Mouse (Mus musculus): ENCODE results near the gene Grm8.

Grm8 gene

DNA sequence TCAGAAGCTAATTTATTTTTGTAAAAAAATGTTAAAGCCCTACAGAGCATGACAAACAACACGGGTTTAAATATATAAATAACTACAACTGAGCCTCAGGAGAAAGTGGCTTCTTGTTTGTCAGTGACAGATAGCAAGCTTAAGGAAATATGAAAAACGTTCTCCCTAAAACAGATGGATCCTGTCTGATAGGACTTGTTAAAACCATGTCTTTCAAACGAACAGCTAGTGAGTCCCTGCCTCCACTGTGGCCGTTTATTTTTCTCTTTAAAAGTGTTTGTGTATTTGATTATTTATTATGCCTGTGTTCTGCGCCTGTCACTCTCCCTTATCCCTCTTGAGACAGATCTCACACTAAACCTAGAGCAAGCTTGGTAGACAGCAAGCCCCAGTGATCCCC, 489.9 kb downstream of the Grm8 start:
- no peak for DNase-seq (ENCODE audit: low read depth, low spot score)

DNA sequence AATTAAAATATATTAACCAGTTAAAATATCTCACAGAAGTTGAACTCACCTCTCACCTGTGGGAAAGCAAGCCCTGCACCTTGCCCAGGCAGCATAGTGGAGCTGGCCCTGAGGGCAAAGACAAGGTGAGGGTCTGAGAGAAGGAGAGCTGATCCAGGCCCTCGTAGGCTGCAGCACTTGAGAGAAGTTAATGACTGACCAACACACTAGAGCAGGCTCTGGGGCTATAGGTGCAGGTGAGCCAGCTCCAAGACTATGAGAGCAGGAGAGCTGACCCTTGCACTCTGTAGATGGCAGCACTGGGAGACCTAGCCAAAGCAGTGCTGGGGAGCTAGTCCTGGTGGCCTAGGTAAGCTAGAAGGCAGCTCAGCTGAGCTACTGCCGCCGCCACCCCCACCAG, 499.1 kb downstream of the Grm8 start:
- DNase-seq (ENCODE audit: low read depth, low spot score) = no peak

DNA sequence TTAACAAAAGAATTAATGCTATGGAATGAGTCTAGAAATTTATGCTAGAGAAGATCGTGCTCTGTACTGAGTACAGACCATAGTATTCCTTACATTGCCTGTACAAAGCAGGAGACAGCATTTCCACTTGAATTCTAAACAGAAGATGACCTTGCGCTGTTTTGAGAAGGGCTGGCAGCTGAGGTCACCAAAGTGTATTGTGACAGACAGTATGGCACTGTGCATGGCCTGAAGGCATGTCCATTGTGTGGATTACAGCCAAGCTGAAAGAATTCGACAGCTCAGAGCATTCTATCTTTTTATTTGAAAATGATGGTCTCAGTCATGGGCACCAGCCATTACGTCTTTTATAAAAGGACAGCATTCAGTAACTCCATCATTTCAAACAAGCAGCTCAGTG, 517.5 kb downstream of the Grm8 start:
- DNase-seq (ENCODE audit: low read depth, low spot score) = peak; percentile 39

DNA sequence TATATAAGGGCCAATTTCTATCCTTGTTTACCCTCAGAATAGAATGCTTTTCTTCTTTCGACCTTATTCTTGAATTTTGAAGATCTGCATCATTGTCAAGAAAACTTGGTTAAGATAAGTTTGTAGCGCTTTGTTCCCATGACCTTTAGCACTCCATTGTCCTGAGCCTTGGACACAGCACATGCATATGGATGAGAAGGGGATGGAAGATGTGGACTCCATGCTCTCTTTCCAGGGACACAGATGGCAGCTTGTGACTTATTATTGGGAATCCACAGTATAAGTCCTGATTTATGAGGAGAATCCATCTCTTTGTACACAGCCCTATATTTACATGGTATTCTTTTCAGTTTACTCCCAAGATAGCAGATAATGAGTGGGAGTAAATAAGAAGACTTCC, 554.5 kb downstream of the Grm8 start:
- peak; percentile 33 for DNase-seq (ENCODE audit: low read depth, low spot score)

DNA sequence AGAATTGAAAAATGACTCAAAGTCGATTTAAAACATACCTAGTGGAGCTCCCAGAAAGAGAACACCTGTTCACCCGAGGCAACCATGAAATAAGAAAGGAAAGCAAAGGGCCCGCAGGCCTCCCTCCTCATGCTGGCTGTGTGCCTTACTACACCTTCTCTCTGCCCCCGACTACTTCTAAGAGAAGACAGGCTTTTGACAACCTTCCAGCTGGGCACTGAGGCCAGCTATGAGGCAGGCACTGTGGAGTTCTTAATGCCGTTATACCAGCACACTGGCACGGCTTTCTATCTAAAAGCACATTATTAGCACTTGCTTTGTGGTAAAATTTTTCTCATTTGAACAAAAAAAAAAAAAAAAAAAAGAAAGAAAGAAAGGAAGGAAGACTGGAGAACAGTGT, 589.5 kb downstream of the Grm8 start:
- no peak for DNase-seq (ENCODE audit: low read depth, low spot score)

DNA sequence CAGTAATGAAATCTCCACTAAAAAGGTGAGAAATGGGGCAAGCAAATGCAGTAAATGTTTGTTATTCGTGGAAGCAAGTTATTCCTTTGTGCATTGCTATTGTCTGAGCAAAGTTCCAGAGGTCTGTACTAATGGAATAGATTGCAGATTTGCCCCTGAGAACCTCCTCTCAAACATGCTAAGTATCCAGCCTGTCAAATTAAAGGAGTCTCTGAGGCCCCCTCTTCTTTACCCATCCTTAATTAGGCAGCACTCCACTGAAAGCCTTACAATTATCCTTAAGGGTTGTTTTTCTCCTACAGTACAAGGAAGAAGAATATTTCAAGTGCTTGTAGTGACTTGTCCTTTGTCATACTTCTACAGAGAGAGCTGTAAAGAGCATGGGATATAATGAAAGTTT, 617.4 kb downstream of the Grm8 start:
- no peak for DNase-seq (ENCODE audit: low read depth, low spot score)

DNA sequence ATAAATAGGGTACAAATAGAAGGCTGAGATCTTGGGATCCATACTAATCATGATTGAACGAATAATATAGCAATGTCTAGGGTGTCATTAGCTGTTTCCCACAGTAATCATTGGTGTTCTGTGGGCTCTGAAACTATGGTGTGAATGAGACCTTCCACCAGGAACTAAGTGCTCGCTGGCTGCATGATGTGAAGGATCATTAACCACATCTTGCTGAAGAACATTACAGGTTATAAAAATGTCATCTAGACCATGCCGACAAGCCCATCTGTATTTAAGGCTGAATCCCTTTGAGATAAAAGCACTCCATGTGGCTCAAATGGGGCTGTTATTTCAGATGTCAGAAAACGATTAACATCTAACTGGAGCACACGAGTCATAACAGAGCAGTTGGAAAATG, 674.0 kb downstream of the Grm8 start:
- DNase-seq (ENCODE audit: low read depth, low spot score) = peak; percentile 25

DNA sequence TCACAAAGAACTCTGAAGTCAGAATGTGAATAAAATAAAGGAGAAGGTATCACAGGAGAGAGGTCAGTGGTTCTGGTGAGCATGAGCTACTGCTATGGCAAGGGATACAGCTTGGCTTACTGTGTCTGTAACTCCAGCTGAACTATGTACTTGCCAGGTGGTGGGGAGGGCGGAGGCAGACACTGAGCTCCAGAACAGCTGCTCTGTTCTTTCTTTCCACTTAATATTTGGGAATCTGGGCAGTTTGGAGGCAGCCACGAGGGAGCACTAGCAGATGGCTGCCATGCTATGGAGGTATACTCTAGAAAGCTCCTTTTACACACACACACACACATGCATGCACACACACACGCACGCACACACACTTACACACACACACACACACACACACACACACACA, 726.5 kb downstream of the Grm8 start:
- DNase-seq (ENCODE audit: low read depth, low spot score) = peak; percentile 16

DNA sequence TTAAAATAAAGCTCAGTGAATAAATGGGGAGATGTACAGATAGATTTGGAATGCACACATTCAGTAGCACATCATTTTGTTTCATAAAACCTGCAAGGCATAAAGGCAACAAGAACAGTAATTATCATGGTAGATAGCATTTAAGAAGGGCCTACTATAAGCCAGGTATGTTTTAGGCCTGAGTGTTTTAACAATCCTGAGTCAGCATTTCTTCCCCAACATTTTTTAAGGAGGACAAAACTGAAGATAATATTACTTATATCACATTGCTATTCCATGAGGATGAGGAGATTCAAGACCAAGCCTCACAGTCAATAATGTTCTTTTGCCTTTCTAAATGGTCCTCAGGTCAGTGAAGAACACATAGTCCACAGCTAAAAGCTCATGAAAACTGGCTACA, 762.6 kb downstream of the Grm8 start:
- DNase-seq (ENCODE audit: low read depth, low spot score) = no peak

DNA sequence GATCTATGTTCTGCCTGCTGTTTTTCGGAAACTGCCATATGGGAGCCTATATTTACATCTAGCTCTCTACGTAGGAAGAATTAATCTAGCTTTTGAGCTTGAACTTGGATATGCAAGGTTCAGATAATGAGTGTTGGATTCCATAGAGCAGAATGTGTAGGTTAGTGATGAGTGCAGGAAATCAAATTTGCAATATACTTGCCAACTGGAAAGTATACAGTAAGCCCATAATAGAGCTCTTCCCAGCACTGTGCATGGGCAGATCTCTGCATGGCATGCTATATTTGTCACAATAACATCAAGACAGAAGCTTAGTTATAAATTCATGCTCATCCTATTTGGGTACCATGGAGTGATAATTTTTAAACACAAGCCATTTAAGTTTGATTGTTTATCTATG, 763.9 kb downstream of the Grm8 start:
- no peak for DNase-seq (ENCODE audit: low read depth, low spot score)

DNA sequence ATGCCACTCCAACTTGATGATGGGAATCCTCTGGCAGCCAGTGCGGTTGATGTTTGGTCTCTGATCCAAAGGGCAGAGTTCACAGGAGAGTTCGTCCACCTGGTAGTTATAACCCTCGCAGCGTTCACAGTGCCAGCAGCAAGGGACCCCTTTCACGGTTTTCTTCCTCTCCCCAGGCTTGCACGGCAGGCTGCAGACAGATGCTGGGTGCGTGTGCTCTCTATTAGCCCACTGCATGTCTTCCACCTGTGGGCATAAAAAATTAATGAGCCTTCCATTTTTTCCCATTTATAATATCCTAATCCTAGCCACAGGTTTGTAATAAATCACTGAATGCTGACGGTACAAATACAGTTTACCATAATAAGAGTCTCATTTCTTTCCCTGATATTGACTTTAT, 771.2 kb downstream of the Grm8 start:
- no peak for DNase-seq (ENCODE audit: low read depth, low spot score)

DNA sequence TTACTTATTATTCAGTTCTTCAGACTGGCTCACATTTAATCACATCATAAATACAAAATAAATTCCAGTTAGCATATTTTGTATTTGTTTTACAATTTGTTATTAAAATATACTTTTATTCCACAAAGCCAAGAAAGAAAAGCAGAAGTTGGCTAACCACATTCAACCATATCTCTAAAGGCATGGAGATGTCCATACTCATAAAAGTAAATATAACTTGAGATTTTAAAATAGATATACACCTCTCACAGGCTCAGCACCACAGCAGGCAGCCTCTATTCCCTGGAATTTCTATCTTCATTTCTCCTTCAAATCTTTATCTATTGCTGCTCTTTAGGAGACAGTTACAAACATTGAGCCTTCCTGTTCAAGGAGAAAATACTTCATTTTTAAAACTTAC, 774.5 kb downstream of the Grm8 start:
- DNase-seq (ENCODE audit: low read depth, low spot score) = no peak

DNA sequence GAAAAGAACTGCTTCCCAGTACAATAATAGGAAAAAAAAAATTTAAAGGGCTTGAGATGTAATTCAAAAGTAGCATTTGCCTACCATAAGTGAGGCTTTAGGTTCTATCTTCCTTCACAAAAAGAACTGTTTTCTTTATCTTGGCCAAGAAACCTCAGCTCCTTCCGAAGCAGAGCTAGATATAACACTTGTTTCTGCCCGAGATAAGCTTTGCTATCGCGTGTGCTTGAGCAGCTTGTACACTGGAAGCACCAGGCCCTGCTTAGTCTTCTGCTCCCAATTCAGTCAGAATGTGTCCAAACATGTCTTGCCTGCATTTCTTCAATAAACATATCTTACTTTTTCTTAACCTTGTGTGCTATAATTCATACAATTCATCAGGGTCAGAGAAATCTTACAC, 783.8 kb downstream of the Grm8 start:
- no peak for DNase-seq (ENCODE audit: low read depth, low spot score)

DNA sequence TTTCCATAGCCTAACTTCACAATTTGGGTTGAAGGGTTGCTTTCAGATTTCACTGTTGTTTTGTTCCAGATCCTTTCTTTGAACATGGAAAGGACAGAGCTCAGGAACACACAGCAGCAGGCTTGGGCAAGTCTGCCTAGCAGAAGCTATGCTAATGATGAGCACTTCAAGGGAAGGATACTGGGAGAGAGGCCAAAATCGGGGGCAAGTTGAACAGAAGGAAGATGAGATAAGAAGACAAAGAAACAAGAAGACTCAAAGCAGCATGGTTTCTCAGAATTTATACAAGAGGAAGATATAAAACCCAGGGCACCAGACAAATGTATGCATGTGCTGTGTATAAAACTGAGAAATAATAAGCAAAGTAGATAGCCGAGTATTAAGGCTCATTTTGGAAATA, 786.7 kb downstream of the Grm8 start:
- no peak for DNase-seq (ENCODE audit: low read depth, low spot score)

DNA sequence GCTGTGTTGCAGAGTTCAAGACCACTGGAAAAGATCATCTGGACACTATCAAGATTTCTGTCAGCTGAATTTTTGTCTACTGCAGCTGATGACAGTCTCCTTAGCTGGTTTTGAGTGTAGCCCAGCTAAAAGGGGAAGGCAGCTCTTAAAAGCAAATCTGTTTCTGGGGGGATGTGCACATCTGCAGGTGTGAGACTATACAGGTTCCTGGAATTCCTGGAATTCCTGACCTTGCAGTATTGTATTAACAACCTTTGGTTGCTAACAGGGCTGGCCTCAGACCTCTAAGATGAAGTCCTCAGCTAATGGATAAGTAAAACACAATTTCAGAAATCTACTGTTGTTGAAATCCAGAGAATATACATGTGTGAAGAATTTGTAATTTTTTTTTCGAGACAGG, 788.7 kb downstream of the Grm8 start:
- peak; percentile 1 for DNase-seq (ENCODE audit: low read depth, low spot score)

DNA sequence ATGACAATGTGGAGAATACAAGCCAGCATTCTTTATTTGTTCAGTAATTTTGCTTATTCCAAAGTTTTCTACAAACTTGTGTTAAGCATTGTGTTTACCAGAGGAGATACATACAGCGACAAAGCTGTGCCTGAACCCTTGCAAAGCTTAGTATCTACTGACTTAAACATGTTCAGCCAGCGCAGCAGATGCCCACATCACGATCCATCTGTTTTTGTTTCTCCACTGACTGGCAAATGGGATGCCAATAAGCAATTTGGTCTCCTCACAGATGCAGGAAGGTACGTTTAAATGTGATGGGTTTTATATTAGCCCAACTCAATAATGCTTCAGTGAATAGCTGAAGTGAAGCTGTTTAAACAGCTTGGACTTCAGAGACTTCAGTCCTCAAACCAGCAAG, 794.8 kb downstream of the Grm8 start:
- DNase-seq (ENCODE audit: low read depth, low spot score) = no peak

DNA sequence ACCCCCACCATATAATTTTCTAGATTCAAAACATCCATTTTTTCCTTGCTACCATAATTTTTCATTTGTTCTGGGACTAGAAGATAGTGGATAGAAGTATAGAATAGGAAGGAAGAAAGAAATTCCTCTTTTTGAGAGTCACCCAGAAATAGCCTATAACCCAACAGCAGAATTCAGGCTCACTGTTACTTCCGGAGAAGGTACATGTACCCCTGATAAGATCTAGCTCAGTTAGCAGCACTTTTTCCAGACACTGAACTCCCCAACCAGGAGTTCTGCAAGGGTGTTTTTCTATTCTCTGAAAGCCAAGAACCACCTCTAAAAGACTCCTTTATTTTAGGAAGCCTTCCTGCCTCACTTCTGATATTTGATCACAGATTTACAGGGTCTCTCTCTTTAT, 816.4 kb downstream of the Grm8 start:
- DNase-seq (ENCODE audit: low read depth, low spot score) = no peak

DNA sequence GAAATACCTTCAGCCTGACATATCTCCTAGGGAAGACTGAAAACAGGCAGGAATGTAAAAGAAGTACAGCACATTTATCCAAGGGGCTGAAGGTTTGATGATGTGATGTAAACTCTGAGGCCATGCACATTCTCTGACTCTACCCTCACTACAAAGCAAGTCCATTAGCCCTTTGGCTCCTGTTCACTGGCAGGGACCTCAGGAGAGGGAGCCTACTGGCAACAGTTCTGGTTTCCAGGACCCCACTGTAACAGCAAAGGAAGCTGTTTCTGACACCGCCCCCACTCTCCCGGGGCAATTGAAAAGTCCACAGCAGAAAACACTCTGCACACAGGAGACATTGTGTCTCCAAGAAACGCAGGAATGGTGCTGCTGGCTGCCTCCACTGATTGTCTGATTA, 817.6 kb downstream of the Grm8 start:
- peak; percentile 2 for DNase-seq (ENCODE audit: low read depth, low spot score)

DNA sequence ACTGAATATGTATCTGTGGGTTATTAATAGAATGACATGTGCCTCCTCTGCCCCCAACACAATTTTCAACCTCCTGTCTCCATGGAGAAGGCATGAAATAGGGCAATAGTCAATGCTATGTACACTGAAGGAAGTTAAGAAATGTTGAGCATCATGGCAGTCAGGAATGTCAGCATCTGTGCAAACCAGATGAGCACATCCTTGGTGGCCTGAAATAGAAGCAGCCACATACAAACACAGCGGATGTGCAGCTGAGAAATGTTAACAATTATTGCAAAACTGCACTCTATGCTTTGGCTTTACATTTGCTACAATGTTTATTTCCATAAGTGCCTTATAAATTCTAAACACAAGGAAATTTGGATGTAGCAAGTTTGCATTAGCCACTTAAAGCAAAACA, 819.0 kb downstream of the Grm8 start:
- no peak for DNase-seq (ENCODE audit: low read depth, low spot score)

DNA sequence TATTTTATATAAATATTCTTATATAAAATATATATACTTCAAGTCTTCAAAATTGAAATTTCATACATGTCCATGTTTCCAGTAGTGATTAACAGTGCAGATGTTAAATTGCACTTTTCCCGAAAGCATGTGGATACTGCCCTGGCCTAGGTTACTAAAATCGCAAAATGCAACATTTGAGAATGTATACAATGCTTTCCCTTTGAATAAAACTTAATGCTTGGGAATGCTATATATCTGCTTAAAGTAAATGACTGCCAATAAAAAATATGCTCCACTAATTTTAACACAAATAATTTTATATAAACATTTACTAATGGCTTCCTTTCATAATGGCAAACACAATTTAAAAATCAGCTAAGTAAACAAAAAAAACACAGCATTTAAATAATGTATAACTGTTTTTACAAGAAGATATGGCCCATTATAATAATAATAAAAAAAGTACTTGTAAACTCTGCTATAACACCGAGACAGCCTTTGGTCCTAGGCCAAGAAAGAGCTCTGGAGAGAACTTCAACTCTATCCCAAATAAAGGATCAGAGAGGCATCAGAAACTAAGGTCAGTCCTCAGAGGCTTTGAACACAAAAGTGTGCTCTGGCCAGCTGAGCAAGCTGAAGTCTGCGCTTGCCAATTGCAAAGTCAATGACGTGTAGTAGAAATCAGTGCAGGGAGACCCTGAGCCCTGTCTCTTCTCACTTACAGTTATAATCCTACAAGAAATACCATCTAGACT, 820.5 kb downstream of the Grm8 start:
- no peak for DNase-seq (ENCODE audit: low read depth, low spot score)

DNA sequence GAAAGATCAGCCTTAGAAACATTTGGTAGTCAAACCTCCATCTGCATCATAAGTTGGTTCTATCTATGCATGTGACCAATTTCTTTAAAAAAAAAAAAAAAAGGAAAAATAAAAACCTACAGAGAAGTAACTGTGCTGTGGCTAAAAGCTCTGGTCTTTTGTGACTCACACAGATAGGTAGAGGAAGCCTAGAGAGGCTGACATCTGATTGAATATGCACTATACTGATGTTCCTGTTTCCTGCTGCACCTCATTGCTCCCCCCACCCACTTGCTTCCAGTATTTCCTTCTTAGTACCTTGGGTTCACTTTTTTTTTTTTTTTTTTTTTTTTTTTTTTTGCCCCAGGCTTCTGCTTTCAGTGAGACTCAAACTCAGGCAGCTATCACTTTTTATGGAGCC, 824.6 kb downstream of the Grm8 start:
- DNase-seq (ENCODE audit: low read depth, low spot score) = no peak

DNA sequence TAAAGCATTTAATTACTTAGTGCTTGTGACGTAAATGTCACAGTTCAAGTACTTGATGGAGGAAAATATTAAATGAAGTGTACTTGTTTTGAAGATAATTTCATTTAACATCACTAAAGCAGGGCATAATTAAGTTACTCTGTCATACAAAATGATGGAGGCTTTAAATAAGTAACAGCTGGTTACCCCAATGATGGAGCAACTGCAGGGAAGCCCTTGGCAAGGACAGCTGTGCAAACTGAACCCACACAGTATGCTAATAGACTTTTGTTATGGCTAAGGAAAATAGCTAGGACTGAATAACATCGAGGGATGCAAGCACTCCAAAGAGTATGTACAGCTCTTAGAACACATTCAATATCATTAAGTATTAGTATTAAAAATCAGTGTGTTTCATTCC, 829.6 kb downstream of the Grm8 start:
- DNase-seq (ENCODE audit: low read depth, low spot score) = no peak

DNA sequence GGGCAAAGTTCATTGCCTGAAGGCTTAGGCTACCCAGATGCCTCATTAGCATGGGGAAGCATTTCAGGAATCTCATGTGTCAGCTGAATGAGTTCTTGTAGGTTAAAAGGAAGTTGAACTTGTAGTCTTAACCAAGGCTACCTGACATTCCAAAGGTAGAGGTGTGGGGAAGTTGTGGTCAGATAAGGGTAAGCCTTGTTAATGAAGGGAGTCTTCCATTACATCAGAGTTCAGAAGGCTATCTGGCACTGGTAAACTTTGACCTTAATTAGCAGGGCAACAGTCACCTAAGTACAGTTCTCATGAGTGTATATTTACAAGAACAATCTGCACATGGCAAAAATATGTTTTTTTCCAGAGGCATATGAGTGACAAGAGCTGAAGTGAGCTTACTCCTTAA, 870.0 kb downstream of the Grm8 start:
- DNase-seq (ENCODE audit: low read depth, low spot score) = no peak

DNA sequence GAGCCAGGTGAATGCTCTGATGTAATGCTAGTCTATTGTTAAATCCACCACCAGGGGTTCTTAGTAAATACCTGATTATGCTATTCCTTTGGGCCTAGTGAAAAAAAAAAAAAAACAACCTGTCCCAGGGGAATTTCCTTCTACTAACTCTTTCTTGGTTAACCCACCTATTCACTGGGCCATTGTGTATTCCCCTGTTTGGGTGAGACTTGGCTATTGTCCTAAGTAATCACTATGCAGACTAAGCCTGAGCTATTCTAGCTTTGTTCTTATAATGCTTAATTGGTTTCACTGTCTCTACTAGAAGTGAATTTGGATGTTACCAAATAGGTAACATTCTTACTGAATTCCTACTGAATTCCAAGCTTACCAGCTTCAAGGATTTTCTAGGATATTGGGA, 872.4 kb downstream of the Grm8 start:
- DNase-seq (ENCODE audit: low read depth, low spot score) = no peak
